Mouse (Mus musculus) monocyte, adult 5-6 weeks (primary cell): ENCODE data around the gene Gm49387. TPM values are rescaled to one million over a fixed set of nuclear protein-coding genes. Genes with fewer than 3 reads are reported as not detected.

ENCODE experiments used
- ATAC-seq: fragments of 153-309, 156-312 bp; replicated peaks from 2 replicates; pipeline ENCODE4 v1.8.0; 2017; ENCODE audit warnings: mild to moderate bottlenecking; ENCODE audit not compliant: low TSS enrichment, insufficient number of reproducible peaks, severe bottlenecking, poor library complexity, low FRiP score
- total RNA-seq: library from RNA; stranded (forward); fragments of 200-1000, 200-491, 200-594 nt; gene quantifications from 3 replicates; pipeline ENCODE4 v1.2.3, GENCODE M21; 2017

The Gm49387 gene
- total RNA-seq, 1 experiment from 2014 or later: not detected

- ATAC-seq: no peak
Observed at GRCm38 (mm10) chr14:31593036-31593435, 47.6 kb downstream of the Gm49387 start.

- no peak for ATAC-seq
Observed at GRCm38 (mm10) chr14:31591243-31591642, 49.4 kb downstream of the Gm49387 start, which contains the start of gene Colq. Gene Colq, minus strand, starts transcription at chr14:31591343.

- no peak for ATAC-seq
Observed at GRCm38 (mm10) chr14:31586451-31586850, 54.2 kb downstream of the Gm49387 start.

- 0 out of 2 replicates have a peak, but pooled peaks have one; percentile 9 for ATAC-seq
Observed at GRCm38 (mm10) chr14:31583082-31583481, 57.6 kb downstream of the Gm49387 start.

- no peak for ATAC-seq
Observed at GRCm38 (mm10) chr14:31577966-31578735, 62.5 kb downstream of the Gm49387 start.

GRCm38 (mm10) chr14:31576846-31577697, 63.6 kb downstream of the Gm49387 start:
- ATAC-seq: no peak

- no peak for ATAC-seq
Observed at GRCm38 (mm10) chr14:31575866-31576265, 64.8 kb downstream of the Gm49387 start.

- no peak for ATAC-seq
Observed at GRCm38 (mm10) chr14:31574903-31575665, 65.6 kb downstream of the Gm49387 start.

GRCm38 (mm10) chr14:31572561-31573175, 68.0 kb downstream of the Gm49387 start:
- no peak for ATAC-seq

GRCm38 (mm10) chr14:31571419-31571818, 69.3 kb downstream of the Gm49387 start:
- ATAC-seq: no peak

- ATAC-seq: no peak
Observed at GRCm38 (mm10) chr14:31570131-31570951, 70.3 kb downstream of the Gm49387 start.

- no peak for ATAC-seq
Observed at GRCm38 (mm10) chr14:31569151-31569631, 71.5 kb downstream of the Gm49387 start.

- ATAC-seq: no peak
Observed at GRCm38 (mm10) chr14:31565478-31566212, 75.0 kb downstream of the Gm49387 start.

- no peak for ATAC-seq
Observed at GRCm38 (mm10) chr14:31564452-31565179, 76.1 kb downstream of the Gm49387 start.

GRCm38 (mm10) chr14:31560886-31561285, 79.8 kb downstream of the Gm49387 start:
- no peak for ATAC-seq

- ATAC-seq: no peak
Observed at GRCm38 (mm10) chr14:31559216-31559615, 81.5 kb downstream of the Gm49387 start.
